Mouse (Mus musculus): ENCODE data around the gene D8Ertd738e. TPM values are rescaled to one million over a fixed set of nuclear protein-coding genes. Genes with fewer than 3 reads are reported as not detected.

The D8Ertd738e gene
- polyA plus RNA-seq, 1 experiment from 2014 or later, result 375 TPM

GRCm38 (mm10) chr8:84241821-84242220, 7.7 kb downstream of the D8Ertd738e start:
- no peaks in the 10 kb centered on the region for H3K4me1 ChIP-seq (ENCODE audit: control insufficient read depth, insufficient read depth, low read length)
- no peaks in the 10 kb centered on the region for H3K27me3 ChIP-seq (ENCODE audit: control insufficient read depth, insufficient read depth, low read length)
- no peak overlapping the region for H3K4me3 ChIP-seq (ENCODE audit: low read depth, low read length)
- DNase-seq (ENCODE audit: low spot score) (no peak), ATAC-seq (ENCODE audit: insufficient number of reproducible peaks, low FRiP score, low TSS enrichment, low read depth) (no peak)
- 85% methylated on average over 2 of the region's 2 CpGs for WGBS
- H3K36me3 ChIP-seq (ENCODE audit: control insufficient read depth, insufficient read depth, low read length), result peaks cover 8% of the 10 kb centered on the region; the same call in 1 of the 2 replicates
- H3K27ac ChIP-seq (replicated peaks; ENCODE audit: low read depth, low read length), result no peak overlapping the region
- H3K4me2 ChIP-seq (ENCODE audit: low read depth, severe bottlenecking), result no peak overlapping the region
- H3K9me3 ChIP-seq (ENCODE audit: control insufficient read depth, low read length), result no peaks in the 10 kb centered on the region
- H3K9ac ChIP-seq (ENCODE audit: low read length), result no peak overlapping the region

GRCm38 (mm10) chr8:84241167-84241566, 8.4 kb downstream of the D8Ertd738e start:
- DNase-seq (ENCODE audit: low spot score), result no peak
- no peak for ATAC-seq (ENCODE audit: insufficient number of reproducible peaks, low FRiP score, low TSS enrichment, low read depth)
- peaks cover 5% of the 10 kb centered on the region; the same call in 1 of the 2 replicates for H3K36me3 ChIP-seq (ENCODE audit: control insufficient read depth, insufficient read depth, low read length)
- H3K4me1 ChIP-seq (ENCODE audit: control insufficient read depth, insufficient read depth, low read length), result no peaks in the 10 kb centered on the region
- WGBS, result 53% methylated on average over 6 of the region's 6 CpGs
- no peaks in the 10 kb centered on the region for H3K9me3 ChIP-seq (ENCODE audit: control insufficient read depth, low read length)
- no peak overlapping the region for H3K4me2 ChIP-seq (ENCODE audit: low read depth, severe bottlenecking)
- H3K27ac ChIP-seq (replicated peaks; ENCODE audit: low read depth, low read length), result no peak overlapping the region
- no peak overlapping the region for H3K4me3 ChIP-seq (ENCODE audit: low read depth, low read length)
- H3K27me3 ChIP-seq (ENCODE audit: control insufficient read depth, insufficient read depth, low read length), result no peaks in the 10 kb centered on the region
- no peak overlapping the region for H3K9ac ChIP-seq (ENCODE audit: low read length)

GRCm38 (mm10) chr8:84237542-84238229, 11.8 kb downstream of the D8Ertd738e start:
- Histone ChIP-seq H3K27ac (replicated peaks; ENCODE audit: low read depth, low read length) (0 out of 2 replicates have a peak overlapping the region, but pooled peaks have one; percentile 49), H3K4me1 (ENCODE audit: control insufficient read depth, insufficient read depth, low read length) (peaks cover 10% of the 10 kb centered on the region; the same call in 1 of the 2 replicates)
- 24% methylated on average over 19 of the region's 19 CpGs for WGBS

GRCm38 (mm10) chr8:84236998-84237473, 12.5 kb downstream of the D8Ertd738e start, which contains the start of gene Zswim4:
Gene Zswim4 (minus strand): TSS chr8:84237055.
- Histone ChIP-seq H3K27me3 (ENCODE audit: control insufficient read depth, insufficient read depth, low read length) (no peaks in the 10 kb centered on the region), H3K9ac (ENCODE audit: low read length) (peak within 1 kb of the TSS; percentile 92), H3K27ac (replicated peaks; ENCODE audit: low read depth, low read length) (peak within 1 kb of the TSS; percentile 56; the same call in 1 of the 2 replicates), H3K9me3 (ENCODE audit: control insufficient read depth, low read length) (no peaks in the 10 kb centered on the region), H3K4me3 (ENCODE audit: low read depth, low read length) (peak within 1 kb of the TSS; percentile 81), H3K36me3 (ENCODE audit: control insufficient read depth, insufficient read depth, low read length) (peaks cover 6% of the 10 kb centered on the region; the same call in 1 of the 2 replicates), H3K4me2 (ENCODE audit: low read depth, severe bottlenecking) (peak within 1 kb of the TSS; percentile 69), H3K4me1 (ENCODE audit: control insufficient read depth, insufficient read depth, low read length) (peaks cover 10% of the 10 kb centered on the region; the same call in 1 of the 2 replicates)
- DNase-seq (ENCODE audit: low spot score) (peak; percentile 98), ATAC-seq (ENCODE audit: insufficient number of reproducible peaks, low FRiP score, low TSS enrichment, low read depth) (peak; percentile 98)
- 0% methylated on average over 35 of the region's 35 CpGs for WGBS

More at GRCm38 (mm10) chr8:84237542-84238229, 11.8 kb downstream of the D8Ertd738e start:
- Histone ChIP-seq H3K4me3 (ENCODE audit: low read depth, low read length) (peak overlapping the region; percentile 81), H3K9me3 (ENCODE audit: control insufficient read depth, low read length) (no peaks in the 10 kb centered on the region), H3K36me3 (ENCODE audit: control insufficient read depth, insufficient read depth, low read length) (peaks cover 5% of the 10 kb centered on the region; the same call in 1 of the 2 replicates), H3K27me3 (ENCODE audit: control insufficient read depth, insufficient read depth, low read length) (no peaks in the 10 kb centered on the region), H3K9ac (ENCODE audit: low read length) (peak overlapping the region; percentile 55), H3K4me2 (ENCODE audit: low read depth, severe bottlenecking) (peak overlapping the region; percentile 62)
- DNase-seq (ENCODE audit: low spot score) (no peak), ATAC-seq (ENCODE audit: insufficient number of reproducible peaks, low FRiP score, low TSS enrichment, low read depth) (no peak)

GRCm38 (mm10) chr8:84236410-84236997, 13.0 kb downstream of the D8Ertd738e start:
- Histone ChIP-seq H3K36me3 (ENCODE audit: control insufficient read depth, insufficient read depth, low read length) (peaks cover 11% of the 10 kb centered on the region), H3K4me2 (ENCODE audit: low read depth, severe bottlenecking) (peak overlapping the region; percentile 69), H3K27me3 (ENCODE audit: control insufficient read depth, insufficient read depth, low read length) (no peaks in the 10 kb centered on the region), H3K9me3 (ENCODE audit: control insufficient read depth, low read length) (no peaks in the 10 kb centered on the region), H3K9ac (ENCODE audit: low read length) (peak overlapping the region; percentile 92), H3K4me1 (ENCODE audit: control insufficient read depth, insufficient read depth, low read length) (peaks cover 10% of the 10 kb centered on the region; the same call in 1 of the 2 replicates), H3K27ac (replicated peaks; ENCODE audit: low read depth, low read length) (peak overlapping the region; percentile 56; the same call in 1 of the 2 replicates), H3K4me3 (ENCODE audit: low read depth, low read length) (peak overlapping the region; percentile 81)
- ATAC-seq (ENCODE audit: insufficient number of reproducible peaks, low FRiP score, low TSS enrichment, low read depth) (peak; percentile 33), DNase-seq (ENCODE audit: low spot score) (peak; percentile 34)
- 0% methylated on average over 27 of the region's 30 CpGs for WGBS

- peak overlapping the region; percentile 81 for H3K4me3 ChIP-seq (ENCODE audit: low read depth, low read length)
Observed at GRCm38 (mm10) chr8:84235746-84236409, 13.6 kb downstream of the D8Ertd738e start.

GRCm38 (mm10) chr8:84233055-84233454, 16.5 kb downstream of the D8Ertd738e start:
- no peaks in the 10 kb centered on the region for H3K9me3 ChIP-seq (ENCODE audit: control insufficient read depth, low read length)
- peaks cover 10% of the 10 kb centered on the region; the same call in 1 of the 2 replicates for H3K4me1 ChIP-seq (ENCODE audit: control insufficient read depth, insufficient read depth, low read length)
- DNase-seq (ENCODE audit: low spot score) (no peak), ATAC-seq (ENCODE audit: insufficient number of reproducible peaks, low FRiP score, low TSS enrichment, low read depth) (no peak)
- H3K4me2 ChIP-seq (ENCODE audit: low read depth, severe bottlenecking), result no peak overlapping the region
- H3K4me3 ChIP-seq (ENCODE audit: low read depth, low read length), result no peak overlapping the region
- no peaks in the 10 kb centered on the region for H3K27me3 ChIP-seq (ENCODE audit: control insufficient read depth, insufficient read depth, low read length)
- 98% methylated on average over 2 of the region's 2 CpGs for WGBS
- no peak overlapping the region for H3K9ac ChIP-seq (ENCODE audit: low read length)
- peaks cover 24% of the 10 kb centered on the region for H3K36me3 ChIP-seq (ENCODE audit: control insufficient read depth, insufficient read depth, low read length)
- no peak overlapping the region for H3K27ac ChIP-seq (replicated peaks; ENCODE audit: low read depth, low read length)

More at GRCm38 (mm10) chr8:84235746-84236409, 13.6 kb downstream of the D8Ertd738e start:
- no peak overlapping the region for H3K27ac ChIP-seq (replicated peaks; ENCODE audit: low read depth, low read length)
- H3K4me2 ChIP-seq (ENCODE audit: low read depth, severe bottlenecking), result peak overlapping the region; percentile 69
- DNase-seq (ENCODE audit: low spot score), result no peak
- no peaks in the 10 kb centered on the region for H3K27me3 ChIP-seq (ENCODE audit: control insufficient read depth, insufficient read depth, low read length)
- H3K36me3 ChIP-seq (ENCODE audit: control insufficient read depth, insufficient read depth, low read length), result peaks cover 11% of the 10 kb centered on the region
- no peak for ATAC-seq (ENCODE audit: insufficient number of reproducible peaks, low FRiP score, low TSS enrichment, low read depth)
- 31% methylated on average over 10 of the region's 10 CpGs for WGBS
- H3K4me1 ChIP-seq (ENCODE audit: control insufficient read depth, insufficient read depth, low read length), result peaks cover 10% of the 10 kb centered on the region; the same call in 1 of the 2 replicates
- no peaks in the 10 kb centered on the region for H3K9me3 ChIP-seq (ENCODE audit: control insufficient read depth, low read length)
- H3K9ac ChIP-seq (ENCODE audit: low read length), result peak overlapping the region; percentile 92

- no peak overlapping the region for H3K9ac ChIP-seq (ENCODE audit: low read length)
- 85% methylated on average over 17 of the region's 17 CpGs for WGBS
- no peak overlapping the region for H3K4me2 ChIP-seq (ENCODE audit: low read depth, severe bottlenecking)
- H3K27me3 ChIP-seq (ENCODE audit: control insufficient read depth, insufficient read depth, low read length), result no peaks in the 10 kb centered on the region
- DNase-seq (ENCODE audit: low spot score) (no peak), ATAC-seq (ENCODE audit: insufficient number of reproducible peaks, low FRiP score, low TSS enrichment, low read depth) (no peak)
- H3K4me3 ChIP-seq (ENCODE audit: low read depth, low read length), result no peak overlapping the region
- H3K27ac ChIP-seq (replicated peaks; ENCODE audit: low read depth, low read length), result no peak overlapping the region
- H3K4me1 ChIP-seq (ENCODE audit: control insufficient read depth, insufficient read depth, low read length), result peaks cover 8% of the 10 kb centered on the region; the same call in 1 of the 2 replicates
- no peaks in the 10 kb centered on the region for H3K9me3 ChIP-seq (ENCODE audit: control insufficient read depth, low read length)
- peaks cover 34% of the 10 kb centered on the region for H3K36me3 ChIP-seq (ENCODE audit: control insufficient read depth, insufficient read depth, low read length)
Observed at GRCm38 (mm10) chr8:84230735-84231134, 18.8 kb downstream of the D8Ertd738e start.
